Comparison of ENCODE assay signal across 20 mouse cellular contexts in genomic region chr7:139422827-139423226, GRCm38 (mm10).
"Had no signal": no experiment of that assay in that cellular context is flagged by ENCODE, and none has a peak within 500 bp of the region (broad histone marks: within the 10 kb centered on the region; RNA-seq: fewer than 3 reads in every experiment).

No protein-coding gene starts in this region.

- H3K4me1 ChIP-seq: kidney, embryonic 15.5 days; limb, embryonic 12.5 days; limb, embryonic 15.5 days; midbrain, embryonic 12.5 days had no signal

- DNase-seq: kidney, adult 11 months; kidney, adult 8-10 months; kidney, postnatal 10 days; kidney, postnatal 36 days; left cerebral cortex, postnatal 4 days; liver, postnatal 0 days; lung, embryonic 14.5 days; thymus, adult 2 months; thymus, postnatal 14 days; thymus, postnatal 4 days had no signal

- H3K27me3 ChIP-seq: intestine, embryonic 15.5 days; kidney, embryonic 15.5 days; limb, embryonic 12.5 days; limb, embryonic 15.5 days; midbrain, embryonic 12.5 days had no signal

- H3K4me2 ChIP-seq: intestine, embryonic 15.5 days; kidney, embryonic 15.5 days; limb, embryonic 12.5 days; limb, embryonic 15.5 days; liver, embryonic 11.5 days; lung, embryonic 14.5 days; midbrain, embryonic 12.5 days had no signal

- ATAC-seq: intestine, embryonic 15.5 days; liver, postnatal 0 days; lung, postnatal 0 days had no signal

- H3K9me3 ChIP-seq: intestine, embryonic 15.5 days; kidney, embryonic 15.5 days; limb, embryonic 12.5 days; limb, embryonic 15.5 days; midbrain, embryonic 12.5 days had no signal

- H3K9ac ChIP-seq: intestine, embryonic 15.5 days; kidney, embryonic 15.5 days; limb, embryonic 12.5 days; limb, embryonic 15.5 days; liver, embryonic 14.5 days; liver, postnatal 0 days; lung, embryonic 14.5 days; midbrain, embryonic 12.5 days had no signal

- H3K27ac ChIP-seq: intestine, embryonic 15.5 days; kidney, embryonic 15.5 days; left cerebral cortex, adult 2 months; limb, embryonic 12.5 days; limb, embryonic 15.5 days; liver, embryonic 14.5 days; macrophage; midbrain, embryonic 12.5 days had no signal

- H3K4me3 ChIP-seq: intestine, embryonic 15.5 days; kidney, embryonic 15.5 days; left cerebral cortex, adult 2 months; limb, embryonic 12.5 days; limb, embryonic 15.5 days; midbrain, embryonic 12.5 days had no signal
